Mouse (Mus musculus): ENCODE measurements around the gene Lrch1.

- TF ChIP-seq POLR2A (IDR thresholded peaks at IDR 0.05; ENCODE audit: insufficient read depth, low read depth, low read length) (no peak), CTCF (IDR thresholded peaks at IDR 0.05) (no peak), EP300 (IDR thresholded peaks at IDR 0.05; ENCODE audit: insufficient read depth, low read depth, low read length) (no peak)
Observed at GRCm38 (mm10) chr14:74846668-74847067, 101.0 kb downstream of the Lrch1 start.
